Mouse (Mus musculus) testis, adult 2 months (tissue): ENCODE data around the gene Micall2.

ENCODE experiments used
- CTCF ChIP-seq: fragments of 200-500 bp; IDR thresholded peaks from 2 replicates; pipeline ENCODE4 v1.5.1; 2012; ENCODE audit warnings: low read depth, mild to moderate bottlenecking, inconsistent platforms, low read length, moderate library complexity; ENCODE audit not compliant: control insufficient read depth, insufficient read depth, insufficient replicate concordance
- POLR2A ChIP-seq: fragments of 200-500 bp; IDR thresholded peaks from 2 replicates; pipeline ENCODE4 v1.6.1; 2012; ENCODE audit warnings: low read depth, mild to moderate bottlenecking, inconsistent platforms, low read length, moderate library complexity; ENCODE audit not compliant: control insufficient read depth

GRCm38 (mm10) chr5:139694292-139694988, 41.7 kb downstream of the Micall2 start:
- TF ChIP-seq POLR2A = no peak
- TF ChIP-seq CTCF = no peak
